Mouse (Mus musculus) hindbrain, embryonic 11.5 days (tissue): ENCODE data around the gene Nudt11. TPM values are rescaled to one million over a fixed set of nuclear protein-coding genes. Genes with fewer than 3 reads are reported as not detected.
"Not testable (repeated sequence)": the region's sequence is repeated elsewhere in the genome, so short reads cannot be mapped to it uniquely, and the experiment has no call there.

Experiments
- ATAC-seq: fragments of 200-750 bp; cut with Nextera tagmentation; 2 replicates; pipeline ENCODE4 v1.8.0; 2017; ENCODE audit warnings: mild to moderate bottlenecking, moderate TSS enrichment, moderate library complexity; ENCODE audit not compliant: low FRiP score
- DNase-seq: peaks from one replicate; pipeline ENCODE4 v3.0.0-alpha.2; 2015; ENCODE audit warnings: low spot score
- H3K27ac ChIP-seq: fragments of 300-500 bp; sonication (generic); 2 replicates; pipeline ENCODE4 v1.5.1; 2014; ENCODE audit warnings: mild to moderate bottlenecking, low read depth, low read length
- H3K27me3 ChIP-seq: fragments of 300-500 bp; sonication (generic); 2 replicates; pipeline ENCODE4 v1.6.1; 2014; ENCODE audit warnings: mild to moderate bottlenecking, low read length, moderate library complexity, mixed read lengths; ENCODE audit not compliant: control insufficient read depth, insufficient read depth
- H3K36me3 ChIP-seq: fragments of 300-500 bp; sonication (generic); 2 replicates; pipeline ENCODE4 v1.6.1; 2014; ENCODE audit warnings: mild to moderate bottlenecking, low read length, moderate library complexity, mixed read lengths; ENCODE audit not compliant: control insufficient read depth, insufficient read depth
- H3K4me1 ChIP-seq: fragments of 300-500 bp; sonication (generic); replicated peaks from 2 replicates; pipeline ENCODE4 v1.6.1; 2014; ENCODE audit warnings: low read length, mixed read lengths; ENCODE audit not compliant: control insufficient read depth, insufficient read depth
- H3K4me2 ChIP-seq: fragments of 300-500 bp; sonication (generic); replicated peaks from 2 replicates; pipeline ENCODE4 v1.6.1; 2014; ENCODE audit warnings: mild to moderate bottlenecking, low read depth, low read length
- H3K4me3 ChIP-seq: fragments of 300-500 bp; sonication (generic); 2 replicates; pipeline ENCODE4 v1.5.1; 2014; ENCODE audit warnings: low read depth, low read length
- H3K9ac ChIP-seq: fragments of 300-500 bp; sonication (generic); 2 replicates; pipeline ENCODE4 v1.6.1; 2014; ENCODE audit warnings: low read depth, low read length
- H3K9me3 ChIP-seq: fragments of 300-500 bp; sonication (generic); 2 replicates; pipeline ENCODE4 v1.6.1; 2016; ENCODE audit warnings: low read length; ENCODE audit not compliant: control insufficient read depth
- WGBS: fragments of 180-500 bp; shearing (Covaris S2); extraction: QIAGEN DNeasy Blood & Tissue Kit; methylation state at CpG from one replicate; pipeline ENCODE4 v1.1.7; 2014; 5-methylcytosine and 5-hydroxymethylcytosine counted together
- polyA plus RNA-seq: library from polyadenylated mRNA; unstranded; fragments of >200 nt; fragmentation: Nextera tagmentation; extraction: Ambion mirVana; gene quantifications from 2 replicates; pipeline ENCODE4 v1.2.1, GENCODE M21; 2014

The Nudt11 gene
- 11.7 and 12.8 TPM in 2 replicates for polyA plus RNA-seq

DNA sequence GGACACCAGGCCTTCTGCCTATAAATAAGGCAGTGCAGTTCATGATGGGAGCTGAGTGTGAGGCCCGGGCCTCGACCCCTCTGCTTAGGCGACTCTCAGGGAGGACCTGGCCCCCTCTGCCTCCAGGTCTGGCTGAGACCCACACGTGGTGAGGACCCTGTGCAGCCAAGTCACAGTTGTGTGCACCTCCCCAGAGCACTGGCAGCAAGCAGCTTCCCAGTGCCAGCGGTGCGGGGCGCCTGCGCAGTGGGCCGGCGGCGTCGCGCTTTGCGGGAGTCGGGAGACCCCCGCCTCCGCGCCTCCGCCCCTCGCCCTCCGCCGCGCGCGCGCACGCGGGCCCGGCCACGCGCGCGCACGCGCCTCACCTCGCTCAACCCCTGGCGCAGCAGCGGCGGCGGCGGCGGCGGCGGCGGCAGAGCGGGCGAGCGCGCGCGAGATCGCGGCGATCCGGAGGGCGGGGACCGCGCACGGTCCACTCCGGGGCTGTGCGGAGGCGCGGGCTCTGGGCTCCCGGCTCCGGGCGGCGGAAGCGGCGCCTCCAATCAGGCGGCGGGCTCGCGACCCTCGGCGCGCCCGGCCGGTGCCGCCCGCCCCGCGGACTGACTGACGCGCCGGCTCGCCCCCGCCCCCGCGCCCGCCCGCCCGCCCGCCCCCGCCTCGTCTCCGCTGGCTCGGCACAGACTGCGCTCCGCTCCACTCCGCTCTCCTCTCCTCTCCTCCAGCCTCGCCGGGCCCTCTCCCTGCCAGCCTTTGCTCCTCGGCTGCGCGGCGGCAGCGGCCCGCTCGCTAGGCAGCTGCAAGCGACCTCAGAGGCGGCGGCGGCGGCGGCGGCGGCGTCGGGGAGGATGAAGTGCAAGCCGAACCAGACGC lies at the start of gene Nudt11:
TSS of gene Nudt11 (plus strand) at position 388 of the 870 bp plus-strand sequence.
- H3K27me3 ChIP-seq, H3K4me2 ChIP-seq, H3K4me1 ChIP-seq, DNase-seq, H3K9ac ChIP-seq, H3K9me3 ChIP-seq, H3K27ac ChIP-seq, H3K36me3 ChIP-seq: not testable (repeated sequence)
- peak within 1 kb of the TSS; percentile 27; the same call in 1 of the 2 replicates for H3K4me3 ChIP-seq
- WGBS, result no CpG with 5 or more reads among the region's 121 CpGs
- peak; percentile 89 for ATAC-seq

DNA sequence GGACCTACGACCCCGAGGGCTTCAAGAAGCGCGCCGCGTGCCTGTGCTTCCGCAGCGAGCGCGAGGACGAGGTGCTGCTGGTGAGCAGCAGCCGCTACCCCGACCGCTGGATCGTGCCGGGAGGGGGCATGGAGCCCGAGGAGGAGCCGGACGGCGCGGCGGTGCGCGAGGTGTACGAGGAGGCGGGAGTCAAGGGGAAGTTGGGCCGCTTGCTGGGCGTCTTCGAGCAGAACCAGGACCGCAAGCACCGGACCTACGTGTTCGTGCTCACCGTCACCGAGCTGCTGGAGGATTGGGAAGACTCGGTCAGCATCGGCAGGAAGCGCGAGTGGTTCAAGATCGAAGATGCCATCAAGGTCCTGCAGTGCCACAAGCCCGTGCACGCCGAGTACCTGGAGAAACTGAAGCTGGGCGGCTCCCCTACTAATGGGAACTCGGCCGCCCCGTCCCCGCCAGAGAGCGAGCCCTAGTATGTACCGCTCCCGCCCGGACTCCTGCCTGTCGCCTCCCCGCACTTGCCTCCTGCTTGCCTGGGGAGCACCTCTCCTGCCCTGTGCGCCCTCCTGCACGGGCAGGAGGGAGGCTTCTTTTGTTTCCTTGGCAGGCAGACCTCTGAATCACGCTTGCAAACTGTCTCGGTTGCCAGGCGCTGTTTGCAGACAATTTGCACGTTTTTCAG lies 822 bp downstream of the Nudt11 start:
- H3K4me2 ChIP-seq, H3K27ac ChIP-seq, DNase-seq, H3K27me3 ChIP-seq, H3K36me3 ChIP-seq, H3K4me1 ChIP-seq, H3K9me3 ChIP-seq, H3K9ac ChIP-seq: not testable (repeated sequence)
- WGBS, result 8% methylated on average over 2 of the region's 60 CpGs
- peak; percentile 75 for ATAC-seq
- peak overlapping the region; percentile 27; the same call in 1 of the 2 replicates for H3K4me3 ChIP-seq

DNA sequence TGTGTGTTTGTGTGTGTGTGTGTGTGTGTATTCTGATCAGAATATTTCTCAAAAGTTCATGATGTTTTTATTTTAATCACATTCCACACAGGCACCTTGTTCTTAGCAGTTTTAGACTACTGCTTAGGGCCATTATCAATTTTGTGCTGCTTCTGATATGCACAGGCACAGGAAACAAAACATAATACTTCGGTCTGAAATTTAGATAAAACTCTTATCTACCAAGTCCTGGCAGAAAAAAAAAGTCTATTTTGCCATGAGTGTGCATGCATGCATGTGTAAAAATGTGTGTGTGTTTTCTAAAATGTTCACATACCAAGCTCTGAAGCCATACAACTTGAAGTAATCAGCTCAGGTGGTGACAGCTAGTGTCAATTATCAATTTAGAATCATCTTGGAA lies 14.3 kb downstream of the Nudt11 start:
- Histone ChIP-seq H3K9ac (no peak overlapping the region), H3K27me3 (no peaks in the 10 kb centered on the region), H3K9me3 (no peaks in the 10 kb centered on the region), H3K4me1 (no peaks in the 10 kb centered on the region), H3K27ac (no peak overlapping the region), H3K4me2 (no peak overlapping the region), H3K36me3 (no peaks in the 10 kb centered on the region), H3K4me3 (no peak overlapping the region)
- DNase-seq, result no peak
- no peak for ATAC-seq
- WGBS, result 88% methylated on average over 1 of the region's 1 CpGs

DNA sequence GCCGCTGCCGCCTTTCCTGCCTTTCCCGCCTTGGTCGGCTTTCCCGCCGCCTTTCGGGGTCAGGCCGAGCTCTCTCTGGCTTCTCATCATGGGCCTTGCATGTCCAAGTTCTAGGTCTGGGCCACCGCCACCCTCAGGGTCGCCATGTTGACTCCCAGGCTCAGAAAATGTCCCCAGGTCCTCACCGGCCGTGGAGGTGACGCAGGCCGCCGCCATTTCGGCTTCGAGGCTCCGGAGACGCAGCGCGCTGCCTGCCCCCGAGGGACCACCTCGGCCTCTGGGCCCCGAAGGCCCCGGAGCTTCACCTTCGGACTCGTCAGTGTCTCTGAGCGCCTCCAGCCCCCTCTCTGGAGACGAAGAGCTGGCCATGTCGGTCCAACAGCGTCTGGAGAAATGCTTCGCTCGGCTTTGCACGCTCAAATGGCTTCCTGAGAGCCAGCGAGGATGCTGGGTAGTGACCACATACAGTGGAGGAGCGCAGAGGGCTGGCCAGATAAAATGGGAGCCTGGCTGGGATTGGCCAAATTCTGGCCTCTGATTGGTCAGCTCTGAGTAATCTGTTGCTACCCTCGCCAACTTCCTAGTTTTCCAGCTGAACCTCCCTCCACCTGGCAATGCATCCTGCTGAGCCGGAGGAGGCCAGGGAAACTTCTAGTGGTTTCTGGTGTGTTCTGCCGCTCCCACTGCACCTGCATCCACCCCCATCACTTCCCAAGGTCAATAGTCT lies 35.9 kb downstream of the Nudt11 start, which contains the start of gene AU022751:
TSS of gene AU022751 (minus strand) at position 466 of the 727 bp plus-strand sequence.
- Histone ChIP-seq H3K4me2 (no peak within 1 kb of the TSS), H3K27me3 (no peaks in the 10 kb centered on the region), H3K36me3 (no peaks in the 10 kb centered on the region), H3K27ac (no peak within 1 kb of the TSS), H3K9ac (no peak within 1 kb of the TSS), H3K4me3 (no peak within 1 kb of the TSS), H3K4me1 (no peaks in the 10 kb centered on the region), H3K9me3 (0 out of 2 replicates have a peak, but pooled peaks cover 2% of the 10 kb centered on the region)
- WGBS, result 90% methylated on average over 37 of the region's 39 CpGs
- ATAC-seq (no peak), DNase-seq (no peak)

DNA sequence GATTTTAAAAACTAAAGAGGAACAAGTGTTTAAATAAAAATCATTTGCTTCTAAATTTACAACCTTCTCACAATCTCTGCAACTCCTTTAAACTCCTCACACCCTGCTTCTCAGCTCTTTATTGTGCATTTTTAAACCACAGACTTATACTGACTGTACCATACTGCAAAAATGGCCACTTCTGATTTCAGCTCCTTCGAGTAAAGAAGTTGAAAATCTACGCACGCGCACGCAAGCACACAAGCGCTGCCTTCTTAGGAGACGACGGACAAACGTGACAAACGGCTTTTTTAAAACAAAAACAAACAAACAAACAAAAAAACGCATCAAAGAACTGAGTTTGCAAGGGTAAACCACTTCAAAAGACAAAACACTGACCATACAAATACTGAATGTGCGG lies 44.3 kb downstream of the Nudt11 start:
- Histone ChIP-seq H3K9ac (no peak overlapping the region), H3K4me1 (no peaks in the 10 kb centered on the region), H3K36me3 (no peaks in the 10 kb centered on the region), H3K4me2 (peak overlapping the region; percentile 43), H3K4me3 (peak overlapping the region; percentile 34), H3K27ac (no peak overlapping the region), H3K27me3 (no peaks in the 10 kb centered on the region), H3K9me3 (no peaks in the 10 kb centered on the region)
- DNase-seq, result no peak
- WGBS, result 24% methylated on average over 12 of the region's 12 CpGs
- ATAC-seq, result no peak

DNA sequence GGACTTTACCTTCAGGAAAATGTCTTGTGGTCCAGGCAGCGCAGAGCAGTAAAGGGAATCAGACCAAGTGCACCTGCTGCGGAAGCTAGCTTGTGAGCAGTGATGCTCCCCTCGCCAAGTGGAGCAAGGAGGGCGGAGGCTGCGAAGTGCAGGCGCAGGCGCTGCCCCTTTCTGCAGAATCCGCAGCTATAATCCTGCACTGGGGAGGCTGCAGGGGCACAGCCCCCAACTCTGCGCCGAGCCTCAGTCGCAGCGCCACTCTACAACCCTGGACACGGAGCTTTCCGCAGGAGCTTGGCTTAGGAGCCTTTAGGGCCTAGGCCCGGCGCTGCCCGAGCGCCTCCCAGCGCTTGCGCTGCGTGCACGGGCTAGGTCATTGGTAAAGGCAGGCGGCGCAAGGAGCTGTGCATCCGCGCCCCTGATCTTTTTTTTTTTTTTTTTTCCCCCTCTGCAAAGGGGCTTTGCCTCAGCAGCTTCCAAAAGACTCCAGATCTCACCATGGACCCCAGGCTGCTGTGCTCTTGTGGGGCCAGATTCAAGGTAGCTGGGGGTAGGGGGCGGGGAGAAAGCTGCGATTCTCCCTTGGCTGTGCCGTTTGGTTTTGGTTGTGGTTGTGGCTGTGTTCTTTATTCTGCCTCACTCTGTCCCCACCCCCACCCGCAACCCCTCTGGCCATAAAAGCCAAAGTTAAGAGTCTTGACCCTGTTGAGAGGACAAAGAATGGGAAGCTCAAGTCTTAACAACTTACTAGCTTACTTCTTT lies 44.9 kb downstream of the Nudt11 start:
- no peaks in the 10 kb centered on the region for H3K36me3 ChIP-seq
- peak overlapping the region; percentile 43 for H3K4me2 ChIP-seq
- H3K9me3 ChIP-seq, result no peaks in the 10 kb centered on the region
- no peaks in the 10 kb centered on the region for H3K4me1 ChIP-seq
- peak overlapping the region; percentile 34 for H3K4me3 ChIP-seq
- ATAC-seq, result peak; percentile 96
- H3K27ac ChIP-seq, result no peak overlapping the region
- H3K9ac ChIP-seq, result 0 out of 2 replicates have a peak overlapping the region, but pooled peaks have one; percentile 36
- peak; percentile 64 for DNase-seq
- no peaks in the 10 kb centered on the region for H3K27me3 ChIP-seq
- WGBS, result 14% methylated on average over 27 of the region's 30 CpGs
